Mouse (Mus musculus) CH12.LX (cell line): ENCODE results near the gene Mocs1. TPM values are rescaled to one million over a fixed set of nuclear protein-coding genes. Genes with fewer than 3 reads are reported as not detected.

Experiments used
- DNase-seq: peaks from one replicate; pipeline ENCODE4 v3.0.0-alpha.2; 2013; ENCODE audit errors: extremely low read depth
- H3K27ac ChIP-seq: 2 replicates; pipeline ENCODE4 v1.5.1; 2012; ENCODE audit warnings: low read depth, mild to moderate bottlenecking, control low read depth, moderate library complexity; ENCODE audit not compliant: insufficient read depth
- H3K27me3 ChIP-seq: replicated peaks from 2 replicates; pipeline ENCODE3; 2012; ENCODE audit warnings: inconsistent platforms
- H3K36me3 ChIP-seq, 2 experiments: replicated peaks in 1 of 2; 2 replicates each; pipeline versions ENCODE3 to v1.6.1; 2012; ENCODE audit warnings: inconsistent platforms in 1 of 2, low read length in 1 of 2, mild to moderate bottlenecking in 1 of 2, mixed read lengths in 1 of 2, moderate library complexity in 1 of 2; ENCODE audit not compliant: control insufficient read depth in 1 of 2, insufficient read depth in 1 of 2
- H3K4me1 ChIP-seq, 2 experiments: 2 replicates each; pipeline ENCODE4 v1.6.1; 2012; ENCODE audit warnings: inconsistent platforms in 1 of 2, moderate library complexity in 1 of 2; ENCODE audit not compliant: insufficient read depth in 2 of 2, control insufficient read depth in 1 of 2
- H3K4me2 ChIP-seq: 2 replicates; pipeline ENCODE4 v1.6.1; 2012; ENCODE audit warnings: low read depth, mild to moderate bottlenecking, control low read depth; ENCODE audit not compliant: poor library complexity, insufficient read depth, severe bottlenecking
- H3K4me3 ChIP-seq, 3 experiments: fragments of 150-350 bp in 1 of 3; sonication (generic) in 1 of 3; replicated peaks in 1 of 3; 2 replicates each; pipeline versions ENCODE3 to v1.5.1; 2011 to 2012; ENCODE audit warnings: low read depth in 2 of 3, low read length in 2 of 3, mild to moderate bottlenecking in 2 of 3, moderate library complexity in 2 of 3, control low read depth in 1 of 3, improper control_type of control experiment in 1 of 3, inconsistent platforms in 1 of 3, mixed read lengths in 1 of 3; ENCODE audit not compliant: poor library complexity in 1 of 3
- H3K79me2 ChIP-seq: replicated peaks from 2 replicates; pipeline ENCODE4 v1.6.1; 2012; ENCODE audit warnings: mild to moderate bottlenecking, moderate library complexity; ENCODE audit not compliant: control insufficient read depth, poor library complexity, insufficient read depth, severe bottlenecking; ENCODE audit errors: extremely low read depth
- H3K9ac ChIP-seq: 2 replicates; pipeline ENCODE4 v1.6.1; 2012; ENCODE audit warnings: low read depth, mild to moderate bottlenecking, control low read depth, moderate library complexity; ENCODE audit not compliant: insufficient read depth
- H3K9me3 ChIP-seq: replicated peaks from 2 replicates; pipeline ENCODE3; 2012; ENCODE audit warnings: low read length, inconsistent platforms, mixed read lengths
- BHLHE40 ChIP-seq: IDR thresholded peaks from 2 replicates; pipeline ENCODE4 v1.6.1; 2011; ENCODE audit warnings: mild to moderate bottlenecking, low read depth, low read length, improper control_type of control experiment
- CHD1 ChIP-seq: IDR thresholded peaks from 2 replicates; pipeline ENCODE4 v1.6.1; 2012; ENCODE audit warnings: low read depth, low read length, improper control_type of control experiment, inconsistent platforms
- IRF4 ChIP-seq: IDR thresholded peaks from 2 replicates; pipeline ENCODE4 v1.6.1; 2014; ENCODE audit warnings: low read depth, mild to moderate bottlenecking, inconsistent platforms, low read length, improper control_type of control experiment
- JUND ChIP-seq: conservative IDR thresholded peaks from 2 replicates; pipeline ENCODE4 v1.6.1; 2011; ENCODE audit warnings: low read depth, low read length, improper control_type of control experiment
- KAT2A ChIP-seq: IDR thresholded peaks from 2 replicates; pipeline ENCODE4 v1.6.1; 2012; ENCODE audit warnings: low read length, improper control_type of control experiment, inconsistent platforms; ENCODE audit not compliant: insufficient replicate concordance
- MAX ChIP-seq: IDR thresholded peaks from 2 replicates; pipeline ENCODE4 v1.6.1; 2011; ENCODE audit warnings: low read length, improper control_type of control experiment
- MEF2A ChIP-seq: IDR thresholded peaks from 2 replicates; pipeline ENCODE4 v1.6.1; 2014; ENCODE audit warnings: low read depth, mild to moderate bottlenecking, inconsistent platforms, low read length, improper control_type of control experiment, borderline replicate concordance
- NRF1 ChIP-seq: IDR thresholded peaks from 2 replicates; pipeline ENCODE4 v1.6.1; 2014; ENCODE audit warnings: low read depth, mild to moderate bottlenecking, inconsistent platforms, low read length, improper control_type of control experiment, moderate library complexity
- RCOR1 ChIP-seq: conservative IDR thresholded peaks from 2 replicates; pipeline ENCODE4 v1.6.1; 2012; ENCODE audit warnings: low read depth, mild to moderate bottlenecking, inconsistent platforms, low read length, improper control_type of control experiment
- SMC3 ChIP-seq: IDR thresholded peaks from 2 replicates; pipeline ENCODE4 v1.6.1; 2011; ENCODE audit warnings: low read depth, low read length, improper control_type of control experiment
- TBP ChIP-seq: conservative IDR thresholded peaks from 2 replicates; pipeline ENCODE4 v1.6.1; 2011; ENCODE audit warnings: low read depth, low read length, improper control_type of control experiment
- USF2 ChIP-seq: conservative IDR thresholded peaks from 2 replicates; pipeline ENCODE4 v1.6.1; 2011; ENCODE audit warnings: low read depth, low read length, improper control_type of control experiment
- ZNF384 ChIP-seq: IDR thresholded peaks from 2 replicates; pipeline ENCODE4 v1.6.1; 2012; ENCODE audit warnings: low read depth, low read length, improper control_type of control experiment, inconsistent platforms
- dilution Hi-C: fragments of 300-500 bp; cut with MboI; formaldehyde crosslinking; loops from 2 replicates; pipeline ENCODE4 v1.14.3; 2020; ENCODE audit warnings: low sequenced_read_pairs; ENCODE audit not compliant: extremely low pct_unique_long_range_greater_than_20kb, extremely low pct_ligation_motif_present
- in situ Hi-C: fragments of 300-500 bp; cut with MboI; formaldehyde crosslinking; loops from 3 replicates; pipeline ENCODE4 v1.14.3; 2019; ENCODE audit warnings: low sequenced_read_pairs, low pct_ligation_motif_present, low pct_unique_long_range_greater_than_20kb, mixed read lengths
- polyA plus RNA-seq: library from polyadenylated mRNA; unstranded; fragments of >175 nt; gene quantifications from 2 replicates; pipeline ENCODE4 v1.2.1, GENCODE M21; 2012; ENCODE audit warnings: low read depth; ENCODE audit not compliant: insufficient read length
- total RNA-seq, 2 experiments: library from RNA; depleted of rRNA; stranded (reverse); fragments of 300-350 nt in 1 of 2; fragments of >200 nt in 1 of 2; gene quantifications; 2 replicates each; pipeline ENCODE4 v1.2.3; 2012 to 2014

Gene Mocs1
- total and polyA plus RNA-seq, 3 experiments = 3.7 to 8.8 (median 7.3) TPM

- H3K4me2 ChIP-seq = no peak overlapping the region
- H3K27ac ChIP-seq = no peak overlapping the region
- no peak overlapping the region for H3K4me3 ChIP-seq
- no peak for DNase-seq
- peaks cover 4% of the 10 kb centered on the region for H3K27me3 ChIP-seq
- no peaks in the 10 kb centered on the region for H3K9me3 ChIP-seq
- in situ Hi-C loops = no loop called here
- dilution Hi-C loops = no loop called here
- TF ChIP-seq ZNF384 = no peak
- no peak for TF ChIP-seq TBP
- no peak for TF ChIP-seq CHD1
- H3K79me2 ChIP-seq = no peaks in the 10 kb centered on the region
- no peaks in the 10 kb centered on the region for H3K4me1 ChIP-seq
- peaks cover 14 to 48% of the 10 kb centered on the region in 2 experiments for H3K36me3 ChIP-seq
- H3K9ac ChIP-seq = no peak overlapping the region
These were observed 28.2 kb downstream of the Mocs1 start for GRCm38 (mm10) chr17:49456334-49456733.

GRCm38 (mm10) chr17:49457833-49458232 lies 29.7 kb downstream of the Mocs1 start:
- peaks cover 10 to 33% of the 10 kb centered on the region in 2 experiments for H3K36me3 ChIP-seq
- TF ChIP-seq MEF2A (no peak), JUND (no peak), CHD1 (no peak), MAX (no peak), USF2 (no peak), BHLHE40 (no peak), KAT2A (no peak), SMC3 (no peak), RCOR1 (no peak), NRF1 (no peak), TBP (no peak)
- TF ChIP-seq, all 38 proteins: peak for 0
- in situ Hi-C loops = no loop called here
- H3K27ac ChIP-seq = no peak overlapping the region
- H3K4me2 ChIP-seq = no peak overlapping the region
- H3K4me1 ChIP-seq = no peaks in the 10 kb centered on the region
- no peak overlapping the region for H3K9ac ChIP-seq
- DNase-seq = no peak
- no peak overlapping the region for H3K4me3 ChIP-seq
- dilution Hi-C loops = no loop called here
- no peaks in the 10 kb centered on the region for H3K79me2 ChIP-seq
- H3K27me3 ChIP-seq = peaks cover 4% of the 10 kb centered on the region
- no peaks in the 10 kb centered on the region for H3K9me3 ChIP-seq

- dilution Hi-C loops (no loop called here), in situ Hi-C loops (no loop called here)
- Histone ChIP-seq H3K4me2 (no peak overlapping the region), H3K9ac (no peak overlapping the region), H3K4me1 (no peaks in the 10 kb centered on the region), H3K9me3 (no peaks in the 10 kb centered on the region), H3K79me2 (no peaks in the 10 kb centered on the region), H3K36me3 (peaks cover 10 to 29% of the 10 kb centered on the region in 2 experiments), H3K27ac (no peak overlapping the region), H3K4me3 (no peak overlapping the region), H3K27me3 (peaks cover 4% of the 10 kb centered on the region)
- no peak for TF ChIP-seq IRF4
- DNase-seq = no peak
These were observed 30.2 kb downstream of the Mocs1 start for GRCm38 (mm10) chr17:49458386-49458785.
